Mouse (Mus musculus) liver, embryonic 14.5 days (tissue): ENCODE data around the gene Alg10b. TPM values are rescaled to one million over a fixed set of nuclear protein-coding genes. Genes with fewer than 3 reads are reported as not detected.
"Not testable (repeated sequence)": the region's sequence is repeated elsewhere in the genome, so short reads cannot be mapped to it uniquely, and the experiment has no call there.

Source experiments
- ATAC-seq: fragments of 200-750 bp; cut with Nextera tagmentation; 2 replicates; pipeline ENCODE4 v1.8.0; 2017; ENCODE audit warnings: moderate number of reproducible peaks, mild to moderate bottlenecking, moderate library complexity; ENCODE audit not compliant: insufficient read depth
- DNase-seq, 3 experiments: peaks; one replicate each; pipeline ENCODE4 v3.0.0-alpha.2; 2012 to 2013; ENCODE audit warnings: low read depth in 3 of 3, low spot score in 3 of 3
- H3K27ac ChIP-seq: fragments of 300-500 bp; sonication (generic); 2 replicates; pipeline ENCODE4 v1.5.1; 2014; ENCODE audit warnings: moderate library complexity, mild to moderate bottlenecking, control low read depth, inconsistent platforms
- H3K27me3 ChIP-seq: fragments of 300-500 bp; sonication (generic); 2 replicates; pipeline ENCODE4 v1.6.1; 2014; ENCODE audit warnings: mild to moderate bottlenecking, low read length, moderate library complexity; ENCODE audit not compliant: control insufficient read depth, insufficient read depth
- H3K36me3 ChIP-seq: fragments of 300-500 bp; sonication (generic); replicated peaks from 2 replicates; pipeline ENCODE4 v1.6.1; 2014; ENCODE audit warnings: low read depth; ENCODE audit not compliant: control insufficient read depth, insufficient read depth
- H3K4me1 ChIP-seq, 2 experiments: fragments of 200-500 bp in 1 of 2; fragments of 300-500 bp in 1 of 2; sonication (generic) in 1 of 2; replicated peaks; 2 replicates each; pipeline ENCODE4 v1.6.1; 2012 to 2014; ENCODE audit warnings: antibody characterized with exemption in 1 of 2, inconsistent platforms in 1 of 2, low read length in 1 of 2; ENCODE audit not compliant: control insufficient read depth in 2 of 2, insufficient read depth in 2 of 2
- H3K4me2 ChIP-seq: fragments of 300-500 bp; sonication (generic); 2 replicates; pipeline ENCODE4 v1.6.1; 2014; ENCODE audit warnings: low read depth, mild to moderate bottlenecking, control low read depth, moderate library complexity
- H3K4me3 ChIP-seq, 2 experiments: fragments of 200-500 bp in 1 of 2; fragments of 300-500 bp in 1 of 2; sonication (generic) in 1 of 2; 2 replicates each; pipeline ENCODE4 v1.5.1; 2012 to 2014; ENCODE audit warnings: low read depth in 2 of 2, low read length in 2 of 2, mild to moderate bottlenecking in 2 of 2, control low read depth in 1 of 2, inconsistent platforms in 1 of 2, moderate library complexity in 1 of 2; ENCODE audit not compliant: insufficient read depth in 1 of 2
- H3K9ac ChIP-seq: fragments of 300-500 bp; sonication (generic); replicated peaks from 2 replicates; pipeline ENCODE4 v1.6.1; 2014; ENCODE audit warnings: mild to moderate bottlenecking, control low read depth, moderate library complexity
- H3K9me3 ChIP-seq: fragments of 300-500 bp; sonication (generic); 2 replicates; pipeline ENCODE4 v1.6.1; 2016; ENCODE audit warnings: low read length, mixed read lengths; ENCODE audit not compliant: control insufficient read depth
- CTCF ChIP-seq: IDR thresholded peaks from 2 replicates; pipeline ENCODE4 v1.5.1; 2016; ENCODE audit warnings: antibody characterized with exemption, low read depth, control low read depth
- EP300 ChIP-seq: IDR thresholded peaks from 2 replicates; pipeline ENCODE4 v1.6.1; 2016; ENCODE audit warnings: antibody characterized with exemption, low read depth
- WGBS: fragments of 180-500 bp; shearing (Covaris S2); extraction: QIAGEN DNeasy Blood & Tissue Kit; methylation state at CpG from one replicate; pipeline ENCODE4 v1.1.7; 2014; ENCODE audit not compliant: insufficient replicate concordance; 5-methylcytosine and 5-hydroxymethylcytosine counted together
- polyA plus RNA-seq, 2 experiments: library from polyadenylated mRNA; depleted of rRNA in 1 of 2; stranded (reverse) in 1 of 2; unstranded in 1 of 2; fragments of >200 nt; fragmentation: Nextera tagmentation in 1 of 2; extraction: Ambion mirVana in 1 of 2; gene quantifications; 2 replicates each; pipeline versions ENCODE4 v1.2.1 to v1.2.3; 2012 to 2014

Gene Alg10b
- polyA plus RNA-seq (2012; rRNA removed) (4.2 and 5.5 TPM in 2 replicates), polyA plus RNA-seq (2014; fragmentation: Nextera tagmentation; extraction: Ambion mirVana) (6.1 and 6.6 TPM in 2 replicates)

GRCm38 (mm10) chr15:90223969-90224750 is at the start of gene Alg10b:
TSS of gene Alg10b (plus strand) at chr15:90224311.
- TF ChIP-seq CTCF (peak; percentile 34; the same call in 1 of the 2 replicates), EP300 (no peak)
- Histone ChIP-seq H3K27ac (peak within 1 kb of the TSS; percentile 26), H3K4me2 (peak within 1 kb of the TSS; percentile 78), H3K4me3 (peak within 1 kb of the TSS; percentile 79), H3K4me1 (peaks cover 2 to 12% of the 10 kb centered on the region in 2 experiments), H3K36me3 (peaks cover 5% of the 10 kb centered on the region), H3K9me3 (no peaks in the 10 kb centered on the region), H3K9ac (peak within 1 kb of the TSS; percentile 78), H3K27me3 (no peaks in the 10 kb centered on the region)
- ATAC-seq (peak; percentile 96), DNase-seq (peak; percentile 83 to 84 (median 84))
- WGBS: under 1% methylated on average over 47 of the region's 59 CpGs

GRCm38 (mm10) chr15:90183108-90183507 is 41.0 kb upstream of the Alg10b start:
- WGBS: 57% methylated on average over 8 of the region's 8 CpGs
- H3K4me3 ChIP-seq, H3K36me3 ChIP-seq, H3K4me2 ChIP-seq, DNase-seq, H3K4me1 ChIP-seq, ATAC-seq, H3K9me3 ChIP-seq, H3K9ac ChIP-seq, H3K27ac ChIP-seq, H3K27me3 ChIP-seq: not testable (repeated sequence)

- Histone ChIP-seq H3K27ac (no peak overlapping the region), H3K4me3 (no peak overlapping the region), H3K36me3 (no peaks in the 10 kb centered on the region), H3K9me3 (no peaks in the 10 kb centered on the region), H3K27me3 (no peaks in the 10 kb centered on the region), H3K9ac (no peak overlapping the region), H3K4me1 (no peaks in the 10 kb centered on the region), H3K4me2 (no peak overlapping the region)
- ATAC-seq: no peak
- DNase-seq: no peak
- WGBS: 65% methylated on average over 6 of the region's 6 CpGs
- TF ChIP-seq CTCF: no peak
- TF ChIP-seq EP300: no peak
These were observed 40.6 kb upstream of the Alg10b start for GRCm38 (mm10) chr15:90183511-90183910.

- no peak for ATAC-seq
These were observed 39.4 kb upstream of the Alg10b start for GRCm38 (mm10) chr15:90184743-90185142.

GRCm38 (mm10) chr15:90189477-90189876 is 34.6 kb upstream of the Alg10b start:
- ATAC-seq (no peak), DNase-seq (no peak)
- Histone ChIP-seq H3K9ac (no peak overlapping the region), H3K36me3 (no peaks in the 10 kb centered on the region), H3K4me3 (no peak overlapping the region), H3K9me3 (no peaks in the 10 kb centered on the region; the same call in 1 of the 2 replicates), H3K27me3 (no peaks in the 10 kb centered on the region), H3K27ac (no peak overlapping the region), H3K4me1 (no peaks in the 10 kb centered on the region), H3K4me2 (no peak overlapping the region)
- TF ChIP-seq EP300 (no peak), CTCF (no peak)
- WGBS: 39% methylated on average over 9 of the region's 9 CpGs

More at GRCm38 (mm10) chr15:90184743-90185142, 39.4 kb upstream of the Alg10b start:
- DNase-seq: no peak
- Histone ChIP-seq H3K27me3 (no peaks in the 10 kb centered on the region), H3K4me2 (no peak overlapping the region), H3K4me3 (no peak overlapping the region), H3K27ac (no peak overlapping the region), H3K4me1 (no peaks in the 10 kb centered on the region), H3K9ac (no peak overlapping the region), H3K36me3 (no peaks in the 10 kb centered on the region), H3K9me3 (no peaks in the 10 kb centered on the region)
- TF ChIP-seq CTCF: no peak
- TF ChIP-seq EP300: no peak
- WGBS: 49% methylated on average over 3 of the region's 3 CpGs
